Mouse (Mus musculus) megakaryocyte, adult 5-6 weeks (primary cell): ENCODE measurements around the gene Ier5l. TPM values are rescaled to one million over a fixed set of nuclear protein-coding genes. Genes with fewer than 3 reads are reported as not detected.

Experiments
- ATAC-seq: 2 replicates; pipeline ENCODE4 v1.8.0; 2016; ENCODE audit warnings: mild to moderate bottlenecking, inconsistent platforms; ENCODE audit not compliant: poor library complexity, severe bottlenecking
- total RNA-seq, 2 experiments: library from RNA; stranded (forward) in 1 of 2; stranded (reverse) in 1 of 2; fragments of 153-499, 151-499 nt in 1 of 2; fragments of 221-1000, 200-1000 nt in 1 of 2; gene quantifications; 2 replicates each; pipeline versions ENCODE4 v1.2.3 to v1.2.4; 2015 to 2017

The Ier5l gene
- total RNA-seq, 2 experiments from 2014 or later: 0.40 to 0.99 TPM

DNA sequence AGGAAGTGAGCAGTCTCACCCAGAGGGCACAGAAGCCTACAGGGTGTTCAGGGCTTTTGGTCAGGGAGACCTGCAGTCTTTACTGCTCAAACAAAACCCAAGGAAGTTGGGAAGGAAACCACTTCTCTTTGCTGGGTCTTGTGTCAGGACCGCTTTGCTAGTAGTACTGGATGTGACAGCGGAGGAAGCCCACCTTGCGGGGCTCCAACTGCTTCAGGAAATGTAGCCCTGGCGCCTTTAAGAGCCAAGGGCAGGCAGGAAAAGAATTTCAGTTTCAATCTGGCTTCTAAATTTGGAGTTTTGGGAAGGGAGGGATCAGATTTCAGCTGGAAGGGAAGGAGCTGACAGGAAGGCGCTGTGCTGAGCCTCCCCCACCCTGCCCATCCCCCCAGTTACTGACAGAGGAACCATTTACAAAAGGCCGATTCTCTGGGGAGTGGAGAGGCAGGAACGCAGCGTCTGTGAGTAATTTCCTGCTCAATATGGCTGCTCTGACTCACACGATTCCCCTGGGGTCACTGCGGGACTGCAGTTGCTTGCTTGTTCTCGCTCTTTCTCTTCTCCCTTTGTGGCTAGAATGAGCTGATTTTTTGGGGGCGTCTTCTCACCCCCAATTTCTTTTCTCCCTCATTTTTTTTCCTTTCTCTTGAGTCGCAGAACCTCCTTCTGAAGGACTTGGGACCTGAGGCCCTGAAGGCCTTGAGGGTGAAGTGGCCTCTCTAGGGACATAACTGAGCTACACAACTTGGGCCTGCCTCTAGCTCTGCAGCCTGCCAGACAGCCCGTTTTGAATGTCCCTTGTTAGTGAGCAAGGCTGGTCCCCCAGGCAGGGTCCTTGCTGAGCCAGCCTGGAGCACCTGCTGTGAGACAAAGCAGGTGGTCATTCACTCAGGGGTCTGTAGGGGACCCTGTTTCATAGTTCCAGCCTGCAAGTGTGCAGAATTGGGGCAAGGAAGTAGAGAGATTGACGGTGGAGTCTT, 32.2 kb downstream of the Ier5l start:
- ATAC-seq: peak; percentile 72

- peak; percentile 78 for ATAC-seq
Measured at GRCm38 (mm10) chr2:30440701-30441517, 33.1 kb downstream of the Ier5l start.

DNA sequence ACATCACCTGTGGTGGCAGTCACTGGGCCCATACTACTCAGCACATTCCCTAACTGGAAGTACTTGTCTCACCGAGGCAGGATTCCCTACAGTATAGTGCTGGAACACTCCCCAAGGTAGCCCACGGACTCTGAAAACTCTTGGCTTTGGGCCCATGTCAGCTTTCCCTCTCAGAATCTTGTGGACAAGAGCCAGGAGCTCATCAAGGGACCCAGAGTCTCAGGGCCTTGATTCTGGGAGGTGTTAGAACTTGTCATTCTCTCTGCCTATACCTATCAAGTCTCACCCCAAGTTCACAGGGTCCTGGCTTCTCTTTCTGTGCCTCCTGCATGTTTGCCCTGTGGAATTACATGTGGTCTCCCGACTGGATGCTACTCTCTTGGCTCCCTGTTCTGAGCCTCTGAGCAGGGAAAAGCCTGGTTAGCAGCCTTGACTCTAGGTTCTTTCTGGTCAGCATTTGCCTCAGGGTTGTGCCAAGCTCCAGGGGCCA, 33.8 kb downstream of the Ier5l start:
- ATAC-seq: no peak

GRCm38 (mm10) chr2:30439631-30440030, 34.4 kb downstream of the Ier5l start:
- ATAC-seq: no peak

- no peak for ATAC-seq
Measured at GRCm38 (mm10) chr2:30437791-30438190, 36.2 kb downstream of the Ier5l start.

DNA sequence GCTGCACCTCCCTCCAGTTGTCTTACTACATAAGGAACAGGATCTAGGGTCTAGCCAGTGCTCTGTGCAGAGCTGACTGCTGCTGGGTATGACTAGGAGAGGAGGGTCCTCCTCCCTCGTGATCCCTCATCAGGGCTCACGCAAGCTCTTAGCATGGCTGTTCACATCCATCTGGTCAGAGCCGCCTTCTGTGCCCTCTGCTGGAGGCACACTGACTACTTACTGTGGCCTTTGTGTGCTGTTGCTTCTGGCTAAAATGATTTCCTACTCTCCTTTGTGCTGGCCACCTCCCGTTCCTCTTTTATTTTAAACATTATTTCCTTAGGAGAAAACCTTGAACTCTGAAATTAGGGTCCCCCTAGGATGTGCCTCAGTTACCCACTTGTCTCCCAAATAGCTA, 37.2 kb downstream of the Ier5l start:
- ATAC-seq: no peak

DNA sequence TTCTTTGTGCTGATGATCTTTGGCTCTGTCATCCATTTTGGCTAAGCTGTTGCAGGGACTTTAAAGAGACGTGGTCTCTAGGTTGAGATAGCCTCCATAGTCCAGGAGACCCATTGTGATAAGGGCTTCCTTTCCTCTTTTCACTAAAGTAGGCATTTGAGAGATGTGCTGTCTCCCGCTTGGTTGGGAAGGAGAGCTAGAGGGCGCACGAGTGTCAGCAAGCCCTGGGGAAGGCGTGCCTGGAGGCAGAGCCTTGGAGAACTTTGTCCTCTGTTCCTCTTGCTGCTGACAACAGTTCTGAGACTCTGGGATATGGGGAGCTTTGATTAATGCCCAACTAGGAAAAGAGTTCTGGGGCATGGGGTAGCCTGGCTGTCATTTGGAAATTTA, 37.9 kb downstream of the Ier5l start:
- ATAC-seq: no peak

- ATAC-seq: peak; percentile 79
Measured at GRCm38 (mm10) chr2:30435326-30436155, 38.5 kb downstream of the Ier5l start.

GRCm38 (mm10) chr2:30429156-30429555, 44.9 kb downstream of the Ier5l start:
- no peak for ATAC-seq

Other genes starting within 250 kb of the Ier5l start
- gene Lrrc8a, start 236.5 kb downstream of the Ier5l start, total RNA-seq (2015): 17.9 and 18.4 TPM in 2 replicates
- gene Lrrc8a, start 236.5 kb downstream of the Ier5l start, total RNA-seq (2017): 10.5 and 13.0 TPM in 2 replicates
- 0.04 TPM in 1 of 2 replicates, not detected in the other for gene Gm28035, start 233.7 kb downstream of the Ier5l start, total RNA-seq (2015)
- not detected in 2 replicates for gene Gm28035, start 233.7 kb downstream of the Ier5l start, total RNA-seq (2017)
- gene Phyhd1, start 208.0 kb downstream of the Ier5l start, total RNA-seq (2015): 3.3 and 3.8 TPM in 2 replicates
- 1.3 and 1.8 TPM in 2 replicates for gene Phyhd1, start 208.0 kb downstream of the Ier5l start, total RNA-seq (2017)
- 4.0 TPM in 1 of 2 replicates, not detected in the other for gene Gm28038, start 193.2 kb downstream of the Ier5l start, total RNA-seq (2015)
- not detected in 2 replicates for gene Gm28038, start 193.2 kb downstream of the Ier5l start, total RNA-seq (2017)
- gene Dolk, start 187.9 kb downstream of the Ier5l start, total RNA-seq (2015): 5.5 and 6.6 TPM in 2 replicates
- gene Dolk, start 187.9 kb downstream of the Ier5l start, total RNA-seq (2017): 10.1 and 13.0 TPM in 2 replicates
- gene Nup188, start 187.8 kb downstream of the Ier5l start, total RNA-seq (2015): 16.4 and 18.7 TPM in 2 replicates
- gene Nup188, start 187.8 kb downstream of the Ier5l start, total RNA-seq (2017): 11.1 and 13.2 TPM in 2 replicates
- gene Sh3glb2, start 114.9 kb downstream of the Ier5l start, total RNA-seq (2015): 14.9 and 16.5 TPM in 2 replicates
- 20.4 and 24.3 TPM in 2 replicates for gene Sh3glb2, start 114.9 kb downstream of the Ier5l start, total RNA-seq (2017)
- gene Miga2, start 110.0 kb downstream of the Ier5l start, total RNA-seq (2015): 2.0 and 2.1 TPM in 2 replicates
- 2.7 and 5.2 TPM in 2 replicates for gene Miga2, start 110.0 kb downstream of the Ier5l start, total RNA-seq (2017)
- gene Dolpp1, start 82.0 kb downstream of the Ier5l start, total RNA-seq (2015): 5.3 and 6.0 TPM in 2 replicates
- gene Dolpp1, start 82.0 kb downstream of the Ier5l start, total RNA-seq (2017): 11.5 and 16.8 TPM in 2 replicates
- gene Crat, start 58.4 kb downstream of the Ier5l start, total RNA-seq (2015): 26.2 and 29.6 TPM in 2 replicates
- 13.9 and 14.2 TPM in 2 replicates for gene Crat, start 58.4 kb downstream of the Ier5l start, total RNA-seq (2017)
- 68.9 and 69.0 TPM in 2 replicates for gene Ptpa, start 58.2 kb downstream of the Ier5l start, total RNA-seq (2015)
- 44.3 and 45.9 TPM in 2 replicates for gene Ptpa, start 58.2 kb downstream of the Ier5l start, total RNA-seq (2017)
- gene Cstad, start 120.8 kb upstream of the Ier5l start, total RNA-seq (2015): 0.27 and 0.60 TPM in 2 replicates
- not detected in 2 replicates for gene Cstad, start 120.8 kb upstream of the Ier5l start, total RNA-seq (2017)